Mouse (Mus musculus) kidney, adult 2 months (tissue): ENCODE results near the gene Rpia. TPM values are rescaled to one million over a fixed set of nuclear protein-coding genes. Genes with fewer than 3 reads are reported as not detected.

Experiments used
- DNase-seq: peaks from one replicate; pipeline ENCODE4 v3.0.0; 2021
- H3K27ac ChIP-seq: fragments of 200-500 bp; 2 replicates; pipeline ENCODE4 v1.5.1; 2012; ENCODE audit warnings: low read depth, low read length, control low read depth, inconsistent platforms; ENCODE audit not compliant: insufficient read depth
- H3K27me3 ChIP-seq: fragments of 200-500 bp; replicated peaks from 2 replicates; pipeline ENCODE4 v1.6.1; 2012; ENCODE audit warnings: mild to moderate bottlenecking, moderate library complexity, low read length, inconsistent platforms; ENCODE audit not compliant: control insufficient read depth, insufficient read depth
- H3K36me3 ChIP-seq: fragments of 200-500 bp; 2 replicates; pipeline ENCODE4 v1.6.1; 2012; ENCODE audit warnings: mild to moderate bottlenecking, moderate library complexity, low read length, inconsistent platforms; ENCODE audit not compliant: control insufficient read depth, insufficient read depth
- H3K4me1 ChIP-seq: fragments of 200-500 bp; 2 replicates; pipeline ENCODE4 v1.6.1; 2011; ENCODE audit warnings: low read length; ENCODE audit not compliant: control insufficient read depth, insufficient read depth
- H3K4me3 ChIP-seq: fragments of 200-500 bp; 2 replicates; pipeline ENCODE4 v1.5.1; 2011; ENCODE audit warnings: mild to moderate bottlenecking, low read depth, low read length, control low read depth; ENCODE audit not compliant: insufficient read depth
- CTCF ChIP-seq: fragments of 200-500 bp; conservative IDR thresholded peaks from 2 replicates; pipeline ENCODE4 v1.5.1; 2011; ENCODE audit warnings: low read depth, mild to moderate bottlenecking, control low read depth, low read length, moderate library complexity, mixed read lengths; ENCODE audit not compliant: insufficient read depth, insufficient read length
- POLR2A ChIP-seq: fragments of 200-500 bp; IDR thresholded peaks from one replicate; pipeline ENCODE4 v1.6.1; 2011; ENCODE audit warnings: low read depth, low read length, control low read depth
- WGBS: fragments of 180-500 bp; shearing (Covaris S2); methylation state at CpG from one replicate; pipeline ENCODE4 v1.1.7; 2018; 5-methylcytosine and 5-hydroxymethylcytosine counted together
- polyA plus RNA-seq: library from polyadenylated mRNA; depleted of rRNA; stranded (reverse); fragments of >200 nt; gene quantifications from 2 replicates; pipeline ENCODE4 v1.2.3, GENCODE M21; 2012; rRNA removed

Rpia gene
- polyA plus RNA-seq, 1 experiment, result 15.0 TPM

DNA sequence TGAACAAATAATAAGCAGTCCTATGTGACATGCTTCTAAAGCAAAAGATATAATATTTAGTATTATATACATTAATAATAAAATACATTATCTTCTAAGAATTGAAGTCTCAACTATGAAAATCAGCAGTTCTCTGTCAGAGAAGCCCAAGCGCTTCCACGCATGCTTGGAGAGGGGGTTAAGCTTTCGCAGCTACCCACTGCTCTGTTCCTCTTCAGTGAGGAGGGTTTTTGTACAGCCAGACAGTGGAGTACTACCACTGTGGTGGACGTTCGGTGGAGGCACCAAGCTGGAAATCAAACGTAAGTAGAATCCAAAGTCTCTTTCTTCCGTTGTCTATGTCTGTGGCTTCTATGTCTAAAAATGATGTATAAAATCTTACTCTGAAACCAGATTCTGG is 69.7 kb downstream of the Rpia start:
- H3K4me1 ChIP-seq, result peaks cover 3% of the 10 kb centered on the region; the same call in 1 of the 2 replicates
- WGBS, result 56% methylated on average over 7 of the region's 7 CpGs
- no peak overlapping the region for H3K4me3 ChIP-seq
- no peak for TF ChIP-seq POLR2A
- TF ChIP-seq CTCF, result no peak
- no peaks in the 10 kb centered on the region for H3K36me3 ChIP-seq
- no peak for DNase-seq
- H3K27ac ChIP-seq, result no peak overlapping the region
- H3K27me3 ChIP-seq, result no peaks in the 10 kb centered on the region

GRCm38 (mm10) chr6:70718760-70719159 is 73.3 kb downstream of the Rpia start:
- Histone ChIP-seq H3K27ac (no peak overlapping the region), H3K4me1 (peaks cover 3% of the 10 kb centered on the region; the same call in 1 of the 2 replicates), H3K4me3 (no peak overlapping the region), H3K36me3 (no peaks in the 10 kb centered on the region), H3K27me3 (no peaks in the 10 kb centered on the region)
- no peak for TF ChIP-seq POLR2A
- no peak for TF ChIP-seq CTCF
- no peak for DNase-seq
- 59% methylated on average over 2 of the region's 2 CpGs for whole genome bisulfite sequencing

DNA sequence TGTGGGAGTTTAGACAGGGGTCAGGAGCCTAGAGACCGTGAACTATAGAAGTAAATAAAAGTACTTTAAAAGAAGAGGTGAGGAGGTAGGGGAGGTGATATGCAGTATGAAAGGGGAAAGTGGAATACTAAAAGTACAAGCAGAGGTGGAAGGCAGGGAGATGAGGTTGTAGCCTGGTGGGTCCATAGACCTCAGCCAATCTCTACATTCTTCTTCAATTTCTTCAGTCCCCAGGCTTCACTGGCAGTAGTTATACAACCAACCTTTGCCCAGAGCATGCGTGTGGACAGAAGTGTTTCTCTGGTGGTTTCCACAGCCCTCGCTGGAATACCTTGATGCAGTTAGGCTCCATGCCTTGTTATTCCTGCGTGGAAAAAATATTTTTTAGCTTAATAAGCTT is 73.9 kb downstream of the Rpia start:
- TF ChIP-seq POLR2A (no peak), CTCF (no peak)
- Histone ChIP-seq H3K27ac (no peak overlapping the region), H3K27me3 (no peaks in the 10 kb centered on the region), H3K36me3 (no peaks in the 10 kb centered on the region), H3K4me3 (no peak overlapping the region), H3K4me1 (peaks cover 3% of the 10 kb centered on the region; the same call in 1 of the 2 replicates)
- 73% methylated on average over 4 of the region's 4 CpGs for WGBS
- DNase-seq, result no peak

DNA sequence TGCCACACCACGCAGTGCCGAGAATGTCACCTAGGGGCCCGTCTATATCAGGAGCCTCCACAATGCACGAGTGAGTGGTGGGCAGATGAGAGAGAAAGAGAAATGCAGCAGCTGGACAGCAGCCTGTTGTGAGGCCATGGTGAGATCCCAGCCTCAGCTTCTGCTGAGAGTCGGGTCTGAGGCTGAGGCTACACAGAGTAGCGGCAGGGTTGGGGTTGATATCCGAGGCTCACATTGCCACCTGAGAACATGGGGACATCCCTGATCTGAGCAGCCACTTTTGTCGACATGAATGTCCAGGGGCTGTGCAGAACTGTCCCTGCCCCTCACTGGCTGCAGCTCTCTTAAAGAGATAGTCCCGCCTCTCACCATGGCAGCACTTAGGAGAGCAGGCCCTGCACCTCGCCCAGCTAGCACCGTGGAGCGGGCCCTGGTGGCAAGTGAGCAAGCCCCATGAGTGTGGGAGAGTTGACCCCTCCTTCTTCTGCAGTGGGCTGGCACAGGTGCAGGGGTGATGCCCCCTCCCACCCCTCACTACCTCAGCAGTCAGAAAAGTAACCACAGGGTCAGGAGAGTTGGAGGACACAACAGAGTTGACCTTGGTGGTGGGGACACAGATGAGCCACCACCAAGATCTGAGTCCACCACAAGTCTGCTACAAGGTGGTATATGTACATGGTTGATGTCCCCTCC is 75.2 kb downstream of the Rpia start:
- DNase-seq, result no peak
- no peak overlapping the region for H3K4me3 ChIP-seq
- 73% methylated on average over 12 of the region's 12 CpGs for WGBS
- no peak overlapping the region for H3K27ac ChIP-seq
- H3K27me3 ChIP-seq, result no peaks in the 10 kb centered on the region
- no peaks in the 10 kb centered on the region for H3K36me3 ChIP-seq
- TF ChIP-seq CTCF (no peak), POLR2A (no peak)
- no peaks in the 10 kb centered on the region for H3K4me1 ChIP-seq

Other genes with a start within 250 kb of the Rpia start
- gene Eif2ak3, start 52.3 kb upstream of the Rpia start, polyA plus RNA-seq, result 14.4 TPM in 2 replicates
- gene Tex37, start 126.7 kb upstream of the Rpia start, polyA plus RNA-seq, result 0.39 TPM in 1 of 2 replicates, not detected in the other
- not detected in 2 replicates for gene Foxi3, start 164.3 kb upstream of the Rpia start, polyA plus RNA-seq